26 mouse cellular contexts compared by ENCODE assay signal in genomic region chr4:92111390-92111988, GRCm38 (mm10). TPM values are rescaled to one million over a fixed set of nuclear protein-coding genes. Genes with fewer than 3 reads are reported as not detected.
A peak's percentile ranks its signal among the peaks of the same experiment; 100 is the strongest.
DNase-seq lines count a peak whose midpoint lies in the region; ATAC-seq and TF ChIP-seq lines count a peak whose summit lies in the region.
"Had no signal": no experiment of that assay in that cellular context is flagged by ENCODE, and none has a peak within 500 bp of the region (broad histone marks: within the 10 kb centered on the region; RNA-seq: fewer than 3 reads in every experiment).

No protein-coding gene starts in this region.

- no peaks in the 10 kb centered on the region for H3K9me3 ChIP-seq in hindbrain, embryonic 11.5 days (ENCODE audit: control insufficient read depth, low read length)
- H3K9me3 ChIP-seq in hindbrain, postnatal 0 days (ENCODE audit: low read length): no peaks in the 10 kb centered on the region
- H3K9me3 ChIP-seq in forebrain, embryonic 10.5 days: no peaks in the 10 kb centered on the region
- no peaks in the 10 kb centered on the region for H3K9me3 ChIP-seq in hindbrain, embryonic 12.5 days (replicated peaks)
- no peaks in the 10 kb centered on the region for H3K9me3 ChIP-seq in midbrain, embryonic 16.5 days (replicated peaks; ENCODE audit: control insufficient read depth, low read length, poor library complexity, severe bottlenecking)
- H3K9me3 ChIP-seq: embryonic facial prominence, embryonic 15.5 days; heart, embryonic 10.5 days had no signal

- no peak overlapping the region for H3K4me2 ChIP-seq in hindbrain, embryonic 11.5 days (replicated peaks; ENCODE audit: low read depth, low read length)
- H3K4me2 ChIP-seq in hindbrain, postnatal 0 days (ENCODE audit: low read depth, low read length): no peak overlapping the region
- no peak overlapping the region for H3K4me2 ChIP-seq in hindbrain, embryonic 12.5 days (replicated peaks)
- peak overlapping the region; percentile 1; the same call in 1 of the 2 replicates for H3K4me2 ChIP-seq in midbrain, embryonic 16.5 days (ENCODE audit: low read length)
- H3K4me2 ChIP-seq: embryonic facial prominence, embryonic 15.5 days had no signal

- no peaks in the 10 kb centered on the region for H3K27me3 ChIP-seq in hindbrain, embryonic 11.5 days (ENCODE audit: control insufficient read depth, insufficient read depth, low read length)
- H3K27me3 ChIP-seq in hindbrain, postnatal 0 days (ENCODE audit: insufficient read depth, low read length): no peaks in the 10 kb centered on the region
- no peaks in the 10 kb centered on the region for H3K27me3 ChIP-seq in forebrain, embryonic 10.5 days (ENCODE audit: poor library complexity, severe bottlenecking)
- H3K27me3 ChIP-seq in hindbrain, embryonic 12.5 days: no peaks in the 10 kb centered on the region
- no peaks in the 10 kb centered on the region for H3K27me3 ChIP-seq in midbrain, embryonic 16.5 days (ENCODE audit: control insufficient read depth, insufficient read depth, low read depth, low read length)
- H3K27me3 ChIP-seq: embryonic facial prominence, embryonic 15.5 days had no signal

- ATAC-seq in hindbrain, embryonic 11.5 days (ENCODE audit: low FRiP score): peak; percentile 78
- no peak for ATAC-seq in hindbrain, postnatal 0 days
- peak; percentile 71; the same call in 1 of the 2 replicates for ATAC-seq in hindbrain, embryonic 12.5 days (ENCODE audit: low FRiP score)
- ATAC-seq in midbrain, embryonic 16.5 days: peak; percentile 91
- ATAC-seq: inflammation-experienced regulatory T-cells, adult 6 months had no signal

- no peak overlapping the region for H3K9ac ChIP-seq in hindbrain, embryonic 11.5 days (ENCODE audit: low read depth, low read length)
- no peak overlapping the region for H3K9ac ChIP-seq in hindbrain, postnatal 0 days (replicated peaks; ENCODE audit: low read length)
- H3K9ac ChIP-seq in hindbrain, embryonic 12.5 days: no peak overlapping the region
- H3K9ac ChIP-seq in midbrain, embryonic 16.5 days (ENCODE audit: low read depth, low read length): no peak overlapping the region
- H3K9ac ChIP-seq: embryonic facial prominence, embryonic 15.5 days had no signal

- H3K4me3 ChIP-seq in hindbrain, embryonic 11.5 days (ENCODE audit: low read depth, low read length): no peak overlapping the region
- no peak overlapping the region for H3K4me3 ChIP-seq in hindbrain, postnatal 0 days (ENCODE audit: low read length)
- H3K4me3 ChIP-seq in forebrain, embryonic 10.5 days: no peak overlapping the region
- H3K4me3 ChIP-seq in hindbrain, embryonic 12.5 days: no peak overlapping the region
- no peak overlapping the region for H3K4me3 ChIP-seq in midbrain, embryonic 16.5 days (ENCODE audit: low read depth, low read length)
- H3K4me3 ChIP-seq: embryonic facial prominence, embryonic 15.5 days; heart, embryonic 10.5 days had no signal

- peak; percentile 4 for DNase-seq in hindbrain, embryonic 11.5 days (ENCODE audit: low spot score)
- DNase-seq in hindbrain, postnatal 0 days (ENCODE audit: low spot score): no peak
- DNase-seq in forebrain, embryonic 10.5 days (ENCODE audit: extremely low spot score, low spot score): peak; percentile 21
- DNase-seq in left cerebral cortex, adult 8-10 months (ENCODE audit: low spot score in 2 of 2): no peak
- DNase-seq in left cerebral cortex, adult 18-20 months (ENCODE audit: low spot score in 2 of 2): no peak
- DNase-seq: adrenal gland, adult 8-10 months; cerebellum, adult 18-20 months; heart, postnatal 10 days; kidney, adult 9 months; kidney, postnatal 36 days; liver; lung, adult 2 months; lung, postnatal 36 days; right cerebral cortex, postnatal 25 days; thymus, postnatal 14 days had no signal

- no peak overlapping the region for H3K27ac ChIP-seq in hindbrain, embryonic 11.5 days (ENCODE audit: low read depth, low read length)
- no peak overlapping the region for H3K27ac ChIP-seq in hindbrain, postnatal 0 days
- H3K27ac ChIP-seq in forebrain, embryonic 10.5 days: no peak overlapping the region
- H3K27ac ChIP-seq in hindbrain, embryonic 12.5 days: no peak overlapping the region
- no peak overlapping the region for H3K27ac ChIP-seq in midbrain, embryonic 16.5 days (ENCODE audit: low read length)
- H3K27ac ChIP-seq: embryonic facial prominence, embryonic 15.5 days; heart, embryonic 10.5 days; stomach, postnatal 0 days had no signal

- no peak for TF ChIP-seq CTCF in hindbrain, postnatal 0 days (IDR thresholded peaks at IDR 0.05; ENCODE audit: low read depth)

- H3K36me3 ChIP-seq in hindbrain, embryonic 11.5 days (ENCODE audit: control insufficient read depth, insufficient read depth, low read length): no peaks in the 10 kb centered on the region
- H3K36me3 ChIP-seq in hindbrain, postnatal 0 days (ENCODE audit: insufficient read depth, low read length): no peaks in the 10 kb centered on the region
- no peaks in the 10 kb centered on the region for H3K36me3 ChIP-seq in forebrain, embryonic 10.5 days (replicated peaks)
- no peaks in the 10 kb centered on the region for H3K36me3 ChIP-seq in hindbrain, embryonic 12.5 days
- no peaks in the 10 kb centered on the region for H3K36me3 ChIP-seq in midbrain, embryonic 16.5 days (ENCODE audit: control insufficient read depth, insufficient read depth, low read length)
- H3K36me3 ChIP-seq: embryonic facial prominence, embryonic 15.5 days; heart, embryonic 10.5 days had no signal

- H3K4me1 ChIP-seq in hindbrain, embryonic 11.5 days (replicated peaks; ENCODE audit: control insufficient read depth, insufficient read depth, low read length): no peaks in the 10 kb centered on the region
- no peaks in the 10 kb centered on the region for H3K4me1 ChIP-seq in hindbrain, postnatal 0 days (ENCODE audit: insufficient read depth, low read length)
- peaks cover 14% of the 10 kb centered on the region for H3K4me1 ChIP-seq in forebrain, embryonic 10.5 days
- no peaks in the 10 kb centered on the region; the same call in 1 of the 2 replicates for H3K4me1 ChIP-seq in hindbrain, embryonic 12.5 days
- no peaks in the 10 kb centered on the region; the same call in 1 of the 2 replicates for H3K4me1 ChIP-seq in midbrain, embryonic 16.5 days (ENCODE audit: control insufficient read depth, insufficient read depth, low read length)
- H3K4me1 ChIP-seq: embryonic facial prominence, embryonic 15.5 days; heart, embryonic 10.5 days had no signal

- 29% methylated on average over 8 of the region's 8 CpGs for WGBS in hindbrain, embryonic 11.5 days
- 26% methylated on average over 8 of the region's 8 CpGs for WGBS in hindbrain, postnatal 0 days
- 14% methylated on average over 8 of the region's 8 CpGs for WGBS in forebrain, embryonic 10.5 days
- 24% methylated on average over 8 of the region's 8 CpGs for WGBS in hindbrain, embryonic 12.5 days
- 18% methylated on average over 8 of the region's 8 CpGs for WGBS in midbrain, embryonic 16.5 days

RNA-seq across cellular contexts. Expression of gene Izumo3, which starts 35.5 kb away (rescaled TPM):
- not detected in 2 replicates for polyA plus RNA-seq in hindbrain, embryonic 11.5 days (2014; fragmentation: Nextera tagmentation; extraction: Ambion mirVana)
- total RNA-seq in hindbrain, postnatal 0 days (2014; rRNA removed): not detected in 2 replicates
- polyA plus RNA-seq in hindbrain, postnatal 0 days (2015; fragmentation: Nextera tagmentation; extraction: Ambion mirVana): not detected in 2 replicates
- not detected in 2 replicates for polyA plus RNA-seq in forebrain, embryonic 10.5 days (2016; fragmentation: Nextera tagmentation; extraction: Ambion mirVana)
- polyA plus RNA-seq in hindbrain, embryonic 12.5 days (2016; fragmentation: Nextera tagmentation; extraction: Ambion mirVana): not detected in 2 replicates
- polyA plus RNA-seq in midbrain, embryonic 16.5 days (2015; fragmentation: Nextera tagmentation; extraction: Ambion mirVana): not detected in 2 replicates
- not detected for total RNA-seq in left cerebral cortex, adult 8-10 months (2022)
- not detected for total RNA-seq in left cerebral cortex, adult 18-20 months (2021)
- total RNA-seq: adrenal gland, adult 8-10 months; common myeloid progenitor, adult 5-6 weeks; gastrocnemius, adult 8-10 months; heart, postnatal 10 days; layer of hippocampus, postnatal 10 days; left cerebral cortex, postnatal 36 days had no signal
- polyA plus RNA-seq: embryonic facial prominence, embryonic 15.5 days; heart, embryonic 10.5 days; inflammation-experienced regulatory T-cells, adult 6 months; lung, adult 2 months; neural tube, embryonic 11.5 days; stomach, postnatal 0 days had no signal

Comparison
In these comparisons a context has a peak if more than half of its experiments do, and no peak if none do; other contexts are left out.
1. DNase-seq: peak in hindbrain, embryonic 11.5 days (single experiment) and forebrain, embryonic 10.5 days (single experiment); none in hindbrain, postnatal 0 days (single experiment), left cerebral cortex, adult 8-10 months (0 of 2) and left cerebral cortex, adult 18-20 months (0 of 2).